ENCODE assay signal across 11 mouse cellular contexts in genomic region chr2:167552292-167552691, GRCm38 (mm10). TPM values are rescaled to one million over a fixed set of nuclear protein-coding genes. Genes with fewer than 3 reads are reported as not detected.
DNase-seq lines count a peak whose midpoint lies in the region; ATAC-seq and TF ChIP-seq lines count a peak whose summit lies in the region.
"Had no signal": no experiment of that assay in that cellular context is flagged by ENCODE, and none has a peak within 500 bp of the region (broad histone marks: within the 10 kb centered on the region; RNA-seq: fewer than 3 reads in every experiment).

No protein-coding gene starts in this region.

- dilution Hi-C loops in CH12.LX (cut with MboI; ENCODE audit: extremely low pct_ligation_motif_present, extremely low pct_unique_long_range_greater_than_20kb, low sequenced_read_pairs) = no loop called here

- no peaks in the 10 kb centered on the region for H3K27me3 ChIP-seq in heart, embryonic 14.5 days (ENCODE audit: control insufficient read depth, insufficient read depth, low read length)
- no peaks in the 10 kb centered on the region for H3K27me3 ChIP-seq in CH12.LX (replicated peaks)
- H3K27me3 ChIP-seq in limb, embryonic 10.5 days (ENCODE audit: low read depth, poor library complexity, severe bottlenecking) = no peaks in the 10 kb centered on the region

- no peak for TF ChIP-seq EP300 in CH12.LX (IDR thresholded peaks at IDR 0.05; ENCODE audit: low read length)

- DNase-seq in heart, adult 9 months (ENCODE audit: low spot score in 2 of 2) = no peak
- DNase-seq in A20 (ENCODE audit: low read depth, low spot score) (peak; percentile 37), CH12.LX (ENCODE audit: extremely low read depth) (no peak)
- no peak for DNase-seq in limb, embryonic 10.5 days (ENCODE audit: low spot score)
- no peak for DNase-seq in left cerebral cortex, adult 8-10 months (ENCODE audit: low spot score in 2 of 2)
- no peak for DNase-seq in frontal cortex, postnatal 10 days (ENCODE audit: low spot score in 2 of 2)
- DNase-seq: cerebellum, adult 2 months; right cerebral cortex, postnatal 25 days had no signal

- H3K4me2 ChIP-seq in heart, embryonic 14.5 days (ENCODE audit: low read length) = no peak overlapping the region
- H3K4me2 ChIP-seq in CH12.LX (ENCODE audit: insufficient read depth, low read depth, poor library complexity, severe bottlenecking) = peak overlapping the region; percentile 41; the same call in 1 of the 2 replicates
- H3K4me2 ChIP-seq: hindbrain, embryonic 12.5 days; liver, embryonic 12.5 days had no signal

- no peak for TF ChIP-seq RAD21 in CH12.LX (IDR thresholded peaks at IDR 0.05; ENCODE audit: low read depth, low read length)

- no peak overlapping the region for H3K4me3 ChIP-seq in heart, embryonic 14.5 days (ENCODE audit: control insufficient read depth in 1 of 2, insufficient read depth in 1 of 2, low read depth in 1 of 2, low read length in 2 of 2)
- H3K4me3 ChIP-seq in CH12.LX (replicated peaks in 1 of 3; ENCODE audit: low read depth in 2 of 3, low read length in 2 of 3, poor library complexity in 1 of 3) = peak overlapping the region in 1 of 3 experiments; percentile 42
- H3K4me3 ChIP-seq in limb, embryonic 10.5 days = no peak overlapping the region
- H3K4me3 ChIP-seq: hindbrain, embryonic 12.5 days; liver, embryonic 12.5 days had no signal

- TF ChIP-seq POLR2A in CH12.LX (IDR thresholded peaks at IDR 0.05; ENCODE audit: low read depth, low read length) = no peak

- in situ Hi-C loops in CH12.LX (cut with MboI; ENCODE audit: low pct_ligation_motif_present, low pct_unique_long_range_greater_than_20kb, low sequenced_read_pairs) = loop anchor here (5.0 kb wide), 1 partner anchor 35 kb away; no protein-coding TSS in a partner anchor

- H3K36me3 ChIP-seq in heart, embryonic 14.5 days (ENCODE audit: control insufficient read depth, insufficient read depth, low read length) = no peaks in the 10 kb centered on the region
- peaks cover 0 to 4% of the 10 kb centered on the region in 2 experiments for H3K36me3 ChIP-seq in CH12.LX (replicated peaks in 1 of 2; ENCODE audit: control insufficient read depth in 1 of 2, insufficient read depth in 1 of 2, low read length in 1 of 2)
- H3K36me3 ChIP-seq in limb, embryonic 10.5 days = no peaks in the 10 kb centered on the region
- H3K36me3 ChIP-seq: hindbrain, embryonic 12.5 days; liver, embryonic 12.5 days had no signal

- H3K79me2 ChIP-seq in CH12.LX (replicated peaks; ENCODE audit: control insufficient read depth, extremely low read depth, insufficient read depth, poor library complexity, severe bottlenecking) = no peaks in the 10 kb centered on the region

- H3K27ac ChIP-seq in heart, embryonic 14.5 days (replicated peaks in 1 of 2; ENCODE audit: control insufficient read depth in 1 of 2, insufficient read depth in 1 of 2, low read depth in 2 of 2, low read length in 2 of 2) = peak overlapping the region; percentile 83 to 91
- H3K27ac ChIP-seq in CH12.LX (ENCODE audit: insufficient read depth, low read depth) = peak overlapping the region; percentile 73; the same call in 1 of the 2 replicates
- peak overlapping the region; percentile 84 for H3K27ac ChIP-seq in limb, embryonic 10.5 days
- H3K27ac ChIP-seq: hindbrain, embryonic 12.5 days; liver, embryonic 12.5 days had no signal

- H3K9ac ChIP-seq in heart, embryonic 14.5 days (ENCODE audit: low read length) = no peak overlapping the region
- no peak overlapping the region for H3K9ac ChIP-seq in CH12.LX (ENCODE audit: insufficient read depth, low read depth)
- H3K9ac ChIP-seq: hindbrain, embryonic 12.5 days; liver, embryonic 12.5 days had no signal

- no peaks in the 10 kb centered on the region for H3K9me3 ChIP-seq in heart, embryonic 14.5 days (ENCODE audit: control insufficient read depth, low read length)
- H3K9me3 ChIP-seq in CH12.LX (replicated peaks; ENCODE audit: low read length) = peaks cover 7% of the 10 kb centered on the region
- no peaks in the 10 kb centered on the region for H3K9me3 ChIP-seq in limb, embryonic 10.5 days (replicated peaks)
- H3K9me3 ChIP-seq: hindbrain, embryonic 12.5 days; liver, embryonic 12.5 days had no signal

- no peak for TF ChIP-seq CTCF in CH12.LX (conservative IDR thresholded peaks at IDR 0.05 in 1 of 2, IDR thresholded peaks at IDR 0.05 in 1 of 2; ENCODE audit: low read depth in 2 of 2, low read length in 2 of 2)

- no peak for ATAC-seq in heart, embryonic 14.5 days (ENCODE audit: insufficient number of reproducible peaks, insufficient read depth, low FRiP score, low read depth)

- WGBS in heart, embryonic 14.5 days = 65% methylated on average over 4 of the region's 4 CpGs
- 85% methylated on average over 4 of the region's 4 CpGs for WGBS in limb, embryonic 10.5 days

- peaks cover 14 to 16% of the 10 kb centered on the region in 2 experiments for H3K4me1 ChIP-seq in heart, embryonic 14.5 days (ENCODE audit: control insufficient read depth in 2 of 2, insufficient read depth in 2 of 2, low read length in 2 of 2)
- peaks cover 36 to 86% of the 10 kb centered on the region in 2 experiments for H3K4me1 ChIP-seq in CH12.LX (ENCODE audit: control insufficient read depth in 1 of 2, insufficient read depth in 2 of 2)
- H3K4me1 ChIP-seq in limb, embryonic 10.5 days = peaks cover 77% of the 10 kb centered on the region

TF ChIP-seq in CH12.LX, 34 proteins besides CTCF, POLR2A, EP300 and RAD21:
- TF ChIP-seq RCOR1 (conservative IDR thresholded peaks at IDR 0.05; ENCODE audit: low read depth, low read length) (no peak), MEF2A (IDR thresholded peaks at IDR 0.05; ENCODE audit: borderline replicate concordance, low read depth, low read length) (0 out of 2 replicates have a peak, but pooled peaks have one; percentile 14), ELF1 (IDR thresholded peaks at IDR 0.05; ENCODE audit: low read depth, low read length) (peak; percentile 9; the same call in 1 of the 2 replicates), NRF1 (IDR thresholded peaks at IDR 0.05; ENCODE audit: low read depth, low read length) (no peak), ETS1 (conservative IDR thresholded peaks at IDR 0.05; ENCODE audit: low read depth, low read length) (no peak; the same call in 1 of the 2 replicates), GABPA (IDR thresholded peaks at IDR 0.05; ENCODE audit: insufficient replicate concordance, low read depth, low read length) (no peak), HCFC1 (IDR thresholded peaks at IDR 0.05; ENCODE audit: low read depth, low read length) (no peak), MXI1 (IDR thresholded peaks at IDR 0.05; ENCODE audit: low read depth, low read length) (peak; percentile 56), IRF4 (IDR thresholded peaks at IDR 0.05; ENCODE audit: low read depth, low read length) (peak; percentile 45; the same call in 1 of the 2 replicates), TBP (conservative IDR thresholded peaks at IDR 0.05; ENCODE audit: low read depth, low read length) (no peak)
TF ChIP-seq in CH12.LX: peak in this region for 4.

RNA-seq across cellular contexts. Expression of gene Snai1, which starts 14.3 kb away (rescaled TPM):
- polyA plus RNA-seq in heart, embryonic 14.5 days (2014; fragmentation: Nextera tagmentation; extraction: Ambion mirVana) = 11.8 and 12.5 TPM in 2 replicates
- 2.9 and 3.1 TPM in 2 replicates for total RNA-seq in CH12.LX (2012; rRNA removed)
- total RNA-seq in CH12.LX (2014; rRNA removed) = 1.5 and 1.6 TPM in 2 replicates
- polyA plus RNA-seq in CH12.LX (2012; ENCODE audit: insufficient read length, low read depth) = 9.0 and 12.6 TPM in 2 replicates
- polyA plus RNA-seq in limb, embryonic 10.5 days (2016; fragmentation: Nextera tagmentation; extraction: Ambion mirVana) = 94.9 and 118 TPM in 2 replicates
- under 1 TPM; 0.48 to 0.93 (median 0.70) TPM for total RNA-seq in left cerebral cortex, adult 8-10 months (2022)

RNA-seq across cellular contexts. Expression of gene Spata2, which starts 59.6 kb away (rescaled TPM):
- polyA plus RNA-seq in heart, embryonic 14.5 days (2014; fragmentation: Nextera tagmentation; extraction: Ambion mirVana) = 11.7 and 11.9 TPM in 2 replicates
- total RNA-seq in CH12.LX (2012; rRNA removed) (8.6 and 10.5 TPM in 2 replicates), CH12.LX (2014; rRNA removed) (7.2 and 9.1 TPM in 2 replicates)
- 22.8 and 23.0 TPM in 2 replicates for polyA plus RNA-seq in CH12.LX (2012; ENCODE audit: insufficient read length, low read depth)
- polyA plus RNA-seq in limb, embryonic 10.5 days (2016; fragmentation: Nextera tagmentation; extraction: Ambion mirVana) = 19.5 and 21.5 TPM in 2 replicates
- 10 to 100 TPM; 66.1 to 71.2 (median 70.1) TPM for total RNA-seq in left cerebral cortex, adult 8-10 months (2022)

RNA-seq across cellular contexts. Expression of gene Rnf114, which starts 59.8 kb away (rescaled TPM):
- polyA plus RNA-seq in heart, embryonic 14.5 days (2014; fragmentation: Nextera tagmentation; extraction: Ambion mirVana) = 67.1 and 68.5 TPM in 2 replicates
- total RNA-seq in CH12.LX (2012; rRNA removed) = 39.2 and 50.4 TPM in 2 replicates
- total RNA-seq in CH12.LX (2014; rRNA removed) = 45.3 and 45.6 TPM in 2 replicates
- 37.6 and 40.8 TPM in 2 replicates for polyA plus RNA-seq in CH12.LX (2012; ENCODE audit: insufficient read length, low read depth)
- polyA plus RNA-seq in limb, embryonic 10.5 days (2016; fragmentation: Nextera tagmentation; extraction: Ambion mirVana) = 130 and 131 TPM in 2 replicates
- total RNA-seq in left cerebral cortex, adult 8-10 months (2022) = 10 to 100 TPM; 57.8 to 62.9 (median 60.1) TPM
